Mouse (Mus musculus): ENCODE data around the gene Lrrc58. TPM values are rescaled to one million over a fixed set of nuclear protein-coding genes. Genes with fewer than 3 reads are reported as not detected.

The Lrrc58 gene
- polyA plus RNA-seq, 1 experiment from 2014 or later = 18.6 TPM

GRCm38 (mm10) chr16:37926087-37926486, 57.9 kb downstream of the Lrrc58 start:
- 90% methylated on average over 7 of the region's 7 CpGs for WGBS (ENCODE audit: missing documents)
- no peak overlapping the region for H3K27ac ChIP-seq
- no peaks in the 10 kb centered on the region for H3K79me2 ChIP-seq (ENCODE audit: inconsistent target)
- H3K36me3 ChIP-seq (ENCODE audit: inconsistent target) = no peaks in the 10 kb centered on the region
- no peak overlapping the region for H3K4me3 ChIP-seq (ENCODE audit: inconsistent target)

DNA sequence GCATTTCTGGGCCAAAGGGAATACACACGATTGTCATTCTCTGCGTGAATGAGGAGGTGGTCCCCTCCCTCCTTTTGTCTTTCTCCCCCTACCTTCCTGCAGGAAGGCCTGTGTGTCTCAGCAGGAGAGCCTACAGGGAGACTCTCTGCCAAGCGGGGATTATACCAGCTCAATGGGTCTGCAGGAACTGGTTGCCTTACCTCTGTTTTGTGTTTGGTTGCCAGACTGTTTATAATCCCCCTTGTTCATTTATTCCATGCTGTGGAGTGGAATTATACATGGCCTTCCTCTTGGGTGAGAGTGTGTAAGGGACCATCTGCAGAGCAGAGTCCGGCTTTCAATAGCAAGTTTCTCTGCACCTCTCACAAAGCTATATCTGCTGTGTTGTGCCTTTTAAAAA, 58.9 kb downstream of the Lrrc58 start:
- WGBS (ENCODE audit: missing documents) = 79% methylated on average over 4 of the region's 4 CpGs
- Histone ChIP-seq H3K4me3 (ENCODE audit: inconsistent target) (no peak overlapping the region), H3K27ac (no peak overlapping the region), H3K36me3 (ENCODE audit: inconsistent target) (no peaks in the 10 kb centered on the region), H3K79me2 (ENCODE audit: inconsistent target) (no peaks in the 10 kb centered on the region)

DNA sequence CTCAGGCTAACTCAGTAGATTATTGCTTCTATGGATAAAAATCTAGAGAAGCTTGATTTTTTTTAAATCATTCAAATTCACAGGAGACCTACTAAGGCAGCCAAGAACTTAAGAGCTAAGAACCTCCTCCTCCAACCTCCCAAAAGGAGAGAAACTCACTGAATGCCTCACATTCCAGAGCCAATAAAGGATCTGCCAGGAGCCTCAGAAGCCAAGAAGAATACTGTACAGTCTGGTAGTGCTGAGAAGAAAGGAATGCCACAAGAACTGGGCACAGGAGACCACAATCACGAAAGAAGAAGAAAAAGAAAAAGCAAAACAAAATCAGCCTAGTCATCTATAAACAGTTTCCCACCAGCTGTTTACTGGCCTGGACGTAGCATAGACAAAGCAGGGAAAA, 60.8 kb downstream of the Lrrc58 start:
- Histone ChIP-seq H3K27ac (no peak overlapping the region), H3K4me3 (ENCODE audit: inconsistent target) (no peak overlapping the region), H3K79me2 (ENCODE audit: inconsistent target) (no peaks in the 10 kb centered on the region), H3K36me3 (ENCODE audit: inconsistent target) (no peaks in the 10 kb centered on the region)
- 86% methylated on average over 2 of the region's 2 CpGs for WGBS (ENCODE audit: missing documents)

DNA sequence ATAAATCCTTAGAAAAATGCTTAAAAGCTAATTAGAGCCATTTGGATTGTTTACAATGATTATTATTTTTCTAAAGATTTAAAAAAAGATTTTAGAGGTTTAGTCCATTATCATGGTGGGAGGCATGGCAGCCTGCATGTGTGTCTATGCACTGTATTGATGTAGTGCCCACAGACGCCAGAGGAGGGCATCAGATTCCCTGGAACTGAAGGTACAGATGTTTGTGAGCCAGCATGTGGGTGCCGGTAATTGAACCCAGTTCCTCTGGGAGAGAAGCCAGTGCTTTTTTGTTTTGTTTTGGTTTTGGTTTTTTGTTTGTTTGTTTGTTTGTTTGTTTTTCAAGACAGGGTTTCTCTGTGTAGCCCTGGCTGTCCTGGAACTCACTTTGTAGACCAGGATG, 61.4 kb downstream of the Lrrc58 start:
- Histone ChIP-seq H3K4me3 (ENCODE audit: inconsistent target) (no peak overlapping the region), H3K79me2 (ENCODE audit: inconsistent target) (no peaks in the 10 kb centered on the region), H3K27ac (no peak overlapping the region), H3K36me3 (ENCODE audit: inconsistent target) (no peaks in the 10 kb centered on the region)
- WGBS (ENCODE audit: missing documents) = 82% methylated on average over 2 of the region's 2 CpGs

GRCm38 (mm10) chr16:37934932-37935331, 66.7 kb downstream of the Lrrc58 start:
- H3K27ac ChIP-seq = no peak overlapping the region
- H3K79me2 ChIP-seq (ENCODE audit: inconsistent target) = no peaks in the 10 kb centered on the region
- no peak overlapping the region for H3K4me3 ChIP-seq (ENCODE audit: inconsistent target)
- no peaks in the 10 kb centered on the region for H3K36me3 ChIP-seq (ENCODE audit: inconsistent target)
- 94% methylated on average over 2 of the region's 2 CpGs for WGBS (ENCODE audit: missing documents)

GRCm38 (mm10) chr16:37937276-37937675, 69.1 kb downstream of the Lrrc58 start:
- no peaks in the 10 kb centered on the region for H3K36me3 ChIP-seq (ENCODE audit: inconsistent target)
- WGBS (ENCODE audit: missing documents) = 87% methylated on average over 8 of the region's 8 CpGs
- H3K4me3 ChIP-seq (ENCODE audit: inconsistent target) = no peak overlapping the region
- no peak overlapping the region for H3K27ac ChIP-seq
- no peaks in the 10 kb centered on the region for H3K79me2 ChIP-seq (ENCODE audit: inconsistent target)

Other genes starting within 250 kb of the Lrrc58 start
- 19.4 to 30.2 TPM (median 23.6 TPM) in 3 replicates for gene Ndufb4, start 213.9 kb upstream of the Lrrc58 start, polyA plus RNA-seq (2018)
- 0.13 to 0.72 TPM (median 0.71 TPM) in 3 replicates for gene Fstl1, start 91.5 kb upstream of the Lrrc58 start, polyA plus RNA-seq (2018)
- not detected in 3 replicates for gene Gm36028, start 7.2 kb upstream of the Lrrc58 start, polyA plus RNA-seq (2018)
- gene Gpr156, start 48.1 kb downstream of the Lrrc58 start, polyA plus RNA-seq (2018) = not detected in 3 replicates
- 31.4 to 45.3 TPM (median 38.2 TPM) in 3 replicates for gene Gsk3b, start 220.6 kb downstream of the Lrrc58 start, polyA plus RNA-seq (2018)

Data from macrophage (primary cell).